Mouse (Mus musculus) olfactory bulb, adult 2 months (tissue): ENCODE data around the gene Slc25a19. TPM values are rescaled to one million over a fixed set of nuclear protein-coding genes. Genes with fewer than 3 reads are reported as not detected.

ENCODE experiments used
- H3K27ac ChIP-seq: fragments of 200-500 bp; 2 replicates; pipeline ENCODE4 v1.5.1; 2012; ENCODE audit warnings: low read depth, low read length; ENCODE audit not compliant: insufficient read depth
- H3K4me1 ChIP-seq: fragments of 200-500 bp; 2 replicates; pipeline ENCODE4 v1.6.1; 2012; ENCODE audit warnings: low read length; ENCODE audit not compliant: control insufficient read depth, insufficient read depth
- H3K4me3 ChIP-seq: fragments of 200-500 bp; 2 replicates; pipeline ENCODE4 v1.5.1; 2012; ENCODE audit warnings: mild to moderate bottlenecking, low read depth, low read length, moderate library complexity; ENCODE audit not compliant: insufficient read depth
- CTCF ChIP-seq: fragments of 200-500 bp; IDR thresholded peaks from 2 replicates; pipeline ENCODE4 v1.5.1; 2012; ENCODE audit warnings: low read depth, mild to moderate bottlenecking, low read length, moderate library complexity; ENCODE audit not compliant: insufficient read depth
- POLR2A ChIP-seq: fragments of 200-500 bp; IDR thresholded peaks from 2 replicates; pipeline ENCODE4 v1.6.1; 2012; ENCODE audit warnings: mild to moderate bottlenecking, low read depth, low read length, moderate library complexity; ENCODE audit not compliant: insufficient read depth
- WGBS: fragments of 180-500 bp; shearing (Covaris S2); methylation state at CpG from one replicate; pipeline ENCODE4 v1.1.7; 2018; 5-methylcytosine and 5-hydroxymethylcytosine counted together
- polyA plus RNA-seq: library from polyadenylated mRNA; stranded (reverse); fragments of >200 nt; gene quantifications from 2 replicates; pipeline ENCODE4 v1.2.4, GENCODE M21; 2012; ENCODE audit warnings: low replicate concordance; ENCODE audit not compliant: missing spikeins, insufficient read depth, insufficient read length

Slc25a19 gene
- polyA plus RNA-seq, 1 experiment, result not detected

- Histone ChIP-seq H3K27ac (no peak overlapping the region), H3K4me3 (no peak overlapping the region), H3K4me1 (peaks cover 7% of the 10 kb centered on the region)
- WGBS, result 94% methylated on average over 3 of the region's 3 CpGs
- TF ChIP-seq POLR2A, result no peak
- no peak for TF ChIP-seq CTCF
Measured at GRCm38 (mm10) chr11:115595209-115595608, 32.9 kb downstream of the Slc25a19 start.

DNA sequence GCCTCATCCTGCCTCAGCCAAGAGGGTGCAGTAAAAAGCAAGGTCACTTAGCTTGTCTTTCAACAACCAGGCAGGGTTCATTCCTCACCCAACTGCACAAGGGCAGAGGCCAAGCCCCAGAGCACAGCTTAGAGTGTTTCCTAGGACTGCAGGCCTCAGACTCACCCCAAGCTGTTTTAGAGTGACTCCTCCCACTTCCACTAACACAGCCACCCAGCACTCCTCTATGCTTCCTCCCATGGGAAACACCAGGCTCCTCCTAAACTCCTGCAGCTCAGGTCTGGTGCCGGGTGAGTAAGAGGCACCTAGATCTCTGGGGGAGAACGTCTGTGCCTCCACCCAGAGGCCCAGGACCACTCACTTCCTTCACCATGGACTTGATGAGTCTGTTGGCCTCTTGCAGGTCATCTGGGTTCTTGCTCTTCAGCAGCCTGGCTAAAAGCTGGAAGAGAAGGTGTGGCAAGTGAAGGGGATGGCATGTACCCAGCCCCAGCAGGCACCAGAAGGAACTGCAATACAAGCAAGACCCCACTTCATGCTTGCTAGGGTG, 37.5 kb downstream of the Slc25a19 start:
- WGBS, result 79% methylated on average over 2 of the region's 2 CpGs
- Histone ChIP-seq H3K4me3 (no peak overlapping the region), H3K27ac (no peak overlapping the region), H3K4me1 (peaks cover 4% of the 10 kb centered on the region; the same call in 1 of the 2 replicates)
- TF ChIP-seq CTCF, result no peak
- TF ChIP-seq POLR2A, result no peak

- TF ChIP-seq POLR2A, result no peak
- no peak for TF ChIP-seq CTCF
- no peak overlapping the region for H3K27ac ChIP-seq
- peaks cover 4% of the 10 kb centered on the region; the same call in 1 of the 2 replicates for H3K4me1 ChIP-seq
- H3K4me3 ChIP-seq, result no peak overlapping the region
- WGBS, result 77% methylated on average over 9 of the region's 9 CpGs
Measured at GRCm38 (mm10) chr11:115587984-115588383, 40.1 kb downstream of the Slc25a19 start.

DNA sequence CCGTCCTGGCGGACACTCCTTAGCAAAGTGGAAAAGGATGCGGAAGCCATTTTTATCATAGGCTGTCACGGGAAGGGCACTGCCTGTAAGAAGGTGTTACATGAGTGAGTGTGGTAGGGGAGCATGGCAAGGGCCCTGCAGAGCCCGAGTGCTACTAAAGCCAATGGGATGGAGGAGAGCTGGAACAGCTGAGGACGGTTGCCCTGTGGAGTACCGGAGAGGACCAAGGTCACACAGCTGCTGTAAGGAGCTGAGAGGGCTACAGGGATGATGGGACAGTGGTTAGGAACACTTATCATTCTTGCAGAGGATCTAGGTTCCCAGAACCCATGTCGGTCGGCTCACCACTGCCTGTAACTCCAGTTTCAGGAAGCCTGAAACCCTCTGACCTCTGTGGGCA, 41.7 kb downstream of the Slc25a19 start:
- peaks cover 4% of the 10 kb centered on the region; the same call in 1 of the 2 replicates for H3K4me1 ChIP-seq
- no peak overlapping the region for H3K4me3 ChIP-seq
- WGBS, result 89% methylated on average over 9 of the region's 9 CpGs
- no peak for TF ChIP-seq POLR2A
- no peak for TF ChIP-seq CTCF
- H3K27ac ChIP-seq, result no peak overlapping the region

DNA sequence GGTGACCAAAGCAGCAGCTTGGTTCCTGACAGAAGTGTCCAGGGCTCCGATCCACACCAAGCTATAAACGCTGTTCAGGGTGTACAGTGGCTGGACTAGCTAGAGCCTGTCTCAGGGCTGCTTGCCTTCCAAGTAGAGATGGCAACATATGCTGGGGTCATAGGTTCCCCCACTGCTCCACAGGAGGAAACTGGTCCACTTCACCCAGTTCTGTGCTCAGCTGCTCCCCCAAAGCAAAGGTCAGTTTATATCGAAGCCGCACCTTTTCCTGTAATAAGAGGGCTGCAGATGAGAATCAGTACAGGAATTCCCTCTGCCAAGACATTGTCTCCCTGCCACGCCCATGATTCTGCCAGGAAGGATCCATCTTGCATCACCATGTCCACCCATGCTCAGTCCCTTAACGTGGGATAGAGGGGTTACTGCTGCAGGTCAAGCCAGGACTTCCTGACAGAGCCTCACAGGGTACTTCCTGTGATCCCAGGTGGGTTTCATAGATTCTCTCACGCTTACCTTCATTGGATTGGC, 42.5 kb downstream of the Slc25a19 start:
- TF ChIP-seq POLR2A, result no peak
- TF ChIP-seq CTCF, result no peak
- Histone ChIP-seq H3K4me3 (no peak overlapping the region), H3K4me1 (peaks cover 4% of the 10 kb centered on the region; the same call in 1 of the 2 replicates), H3K27ac (no peak overlapping the region)
- WGBS, result 93% methylated on average over 7 of the region's 7 CpGs

- no peak overlapping the region for H3K4me3 ChIP-seq
- WGBS, result 80% methylated on average over 10 of the region's 10 CpGs
- H3K27ac ChIP-seq, result no peak overlapping the region
- no peak for TF ChIP-seq CTCF
- TF ChIP-seq POLR2A, result no peak
- peaks cover 4% of the 10 kb centered on the region; the same call in 1 of the 2 replicates for H3K4me1 ChIP-seq
Measured at GRCm38 (mm10) chr11:115584376-115585073, 43.6 kb downstream of the Slc25a19 start.

DNA sequence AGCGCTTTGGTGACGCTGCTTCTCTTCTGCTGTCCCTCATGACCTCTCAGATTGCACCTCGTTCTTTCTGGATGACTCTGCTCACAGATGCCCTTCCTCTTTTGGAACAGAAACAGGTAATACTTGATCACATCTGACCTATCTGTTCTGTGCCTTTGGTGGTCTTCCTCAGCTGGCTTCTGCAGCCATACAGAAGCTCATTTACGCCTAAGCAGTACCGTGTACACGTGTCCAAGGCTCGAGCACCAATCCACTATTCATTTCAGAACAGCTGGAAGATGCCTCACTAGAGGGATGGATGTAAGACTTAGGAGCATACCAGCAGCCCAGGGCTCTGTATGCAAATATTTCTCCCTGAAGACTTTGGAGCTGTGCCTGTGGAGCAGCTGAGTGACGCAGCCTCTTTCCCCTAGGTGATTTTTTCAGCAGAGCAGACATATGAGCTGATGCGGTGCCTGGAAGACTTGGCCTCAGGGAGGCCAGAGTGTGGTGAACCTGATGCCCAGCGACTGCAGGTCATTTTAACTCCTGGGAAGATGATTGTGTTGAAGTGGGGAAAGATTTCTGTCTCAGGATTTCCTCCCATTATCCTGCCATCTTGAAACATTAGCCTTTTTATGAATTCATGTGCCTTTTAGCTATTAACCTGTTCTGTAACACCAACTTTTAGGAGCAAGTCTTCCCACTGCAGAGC, 45.0 kb downstream of the Slc25a19 start:
- H3K4me1 ChIP-seq, result peaks cover 2% of the 10 kb centered on the region; the same call in 1 of the 2 replicates
- H3K27ac ChIP-seq, result no peak overlapping the region
- WGBS, result 75% methylated on average over 10 of the region's 10 CpGs
- TF ChIP-seq POLR2A (no peak), CTCF (no peak)
- no peak overlapping the region for H3K4me3 ChIP-seq

DNA sequence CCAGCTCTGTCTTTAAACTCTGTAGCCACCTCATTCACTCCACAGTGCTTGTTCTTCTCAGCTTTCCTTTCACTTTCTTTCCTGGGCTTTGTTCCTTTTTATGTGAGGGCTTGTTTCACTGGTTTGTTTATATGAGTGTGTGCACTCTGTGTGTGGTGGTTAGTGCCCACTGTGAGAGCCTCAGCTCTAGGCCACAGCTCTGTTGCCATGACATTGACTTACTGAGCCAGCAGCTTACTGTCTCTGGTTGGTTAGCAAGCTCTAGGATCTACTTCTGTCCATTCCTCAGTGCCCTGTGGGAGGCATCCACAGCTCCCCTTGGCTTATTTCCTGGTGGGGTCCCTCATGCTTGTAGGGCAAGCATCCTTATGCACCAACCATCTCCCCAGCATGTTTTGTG, 49.0 kb downstream of the Slc25a19 start:
- TF ChIP-seq CTCF (no peak), POLR2A (no peak)
- Histone ChIP-seq H3K27ac (no peak overlapping the region), H3K4me1 (no peaks in the 10 kb centered on the region), H3K4me3 (no peak overlapping the region)

- Histone ChIP-seq H3K27ac (no peak overlapping the region), H3K4me3 (peak overlapping the region; percentile 82), H3K4me1 (no peaks in the 10 kb centered on the region; the same call in 1 of the 2 replicates)
- TF ChIP-seq CTCF, result no peak
- WGBS, result 14% methylated on average over 7 of the region's 7 CpGs
Measured at GRCm38 (mm10) chr11:115564961-115565360, 63.1 kb downstream of the Slc25a19 start.

Other genes starting within 250 kb of the Slc25a19 start
- gene Cdr2l, start 246.4 kb downstream of the Slc25a19 start, polyA plus RNA-seq, result not detected in 2 replicates
- gene Mrpl58, start 224.5 kb downstream of the Slc25a19 start, polyA plus RNA-seq, result not detected in 2 replicates
- gene Atp5h, start 208.3 kb downstream of the Slc25a19 start, polyA plus RNA-seq, result not detected in 2 replicates
- not detected in 2 replicates for gene Kctd2, start 208.2 kb downstream of the Slc25a19 start, polyA plus RNA-seq
- gene Trim80, start 187.8 kb downstream of the Slc25a19 start, polyA plus RNA-seq, result not detected in 2 replicates
- gene Slc16a5, start 165.8 kb downstream of the Slc25a19 start, polyA plus RNA-seq, result not detected in 2 replicates
- gene Armc7, start 152.6 kb downstream of the Slc25a19 start, polyA plus RNA-seq, result not detected in 2 replicates
- not detected in 2 replicates for gene Nt5c, start 136.4 kb downstream of the Slc25a19 start, polyA plus RNA-seq
- gene Jpt1, start 113.9 kb downstream of the Slc25a19 start, polyA plus RNA-seq, result not detected in 2 replicates
- gene Sumo2, start 92.0 kb downstream of the Slc25a19 start, polyA plus RNA-seq, result 478 TPM in 1 of 2 replicates, not detected in the other
- gene Nup85, start 63.9 kb downstream of the Slc25a19 start, polyA plus RNA-seq, result not detected in 2 replicates
- gene Mrps7, start 24.4 kb downstream of the Slc25a19 start, polyA plus RNA-seq, result not detected in 2 replicates
- 79.7 TPM in 1 of 2 replicates, not detected in the other for gene Gga3, start 24.2 kb downstream of the Slc25a19 start, polyA plus RNA-seq
- gene Mif4gd, start 15.3 kb downstream of the Slc25a19 start, polyA plus RNA-seq, result not detected in 2 replicates
- 264 TPM in 1 of 2 replicates, not detected in the other for gene Grb2, start 80.3 kb upstream of the Slc25a19 start, polyA plus RNA-seq
- not detected in 2 replicates for gene Tmem94, start 137.1 kb upstream of the Slc25a19 start, polyA plus RNA-seq
- gene Caskin2, start 185.3 kb upstream of the Slc25a19 start, polyA plus RNA-seq, result not detected in 2 replicates
- gene Tsen54, start 186.4 kb upstream of the Slc25a19 start, polyA plus RNA-seq, result not detected in 2 replicates
- not detected in 2 replicates for gene Llgl2, start 195.8 kb upstream of the Slc25a19 start, polyA plus RNA-seq
- gene Myo15b, start 230.1 kb upstream of the Slc25a19 start, polyA plus RNA-seq, result not detected in 2 replicates